Mouse (Mus musculus) lung, adult 2 months (tissue): Measurements from ENCODE around the gene B3gntl1.

Source experiments
- CTCF ChIP-seq: fragments of 200-500 bp; IDR thresholded peaks from 2 replicates; pipeline ENCODE4 v1.5.1; 2011; ENCODE audit warnings: mild to moderate bottlenecking, low read length, control low read depth; ENCODE audit not compliant: insufficient read depth
- POLR2A ChIP-seq: fragments of 200-500 bp; IDR thresholded peaks from 2 replicates; pipeline ENCODE4 v1.6.1; 2011; ENCODE audit warnings: low read depth, mild to moderate bottlenecking, control low read depth, low read length, borderline replicate concordance; ENCODE audit errors: extremely low read depth

GRCm38 (mm10) chr11:121706521-121707005, 33.6 kb upstream of the B3gntl1 start:
- TF ChIP-seq CTCF (no peak), POLR2A (no peak)
